In the genomic region with DNA sequence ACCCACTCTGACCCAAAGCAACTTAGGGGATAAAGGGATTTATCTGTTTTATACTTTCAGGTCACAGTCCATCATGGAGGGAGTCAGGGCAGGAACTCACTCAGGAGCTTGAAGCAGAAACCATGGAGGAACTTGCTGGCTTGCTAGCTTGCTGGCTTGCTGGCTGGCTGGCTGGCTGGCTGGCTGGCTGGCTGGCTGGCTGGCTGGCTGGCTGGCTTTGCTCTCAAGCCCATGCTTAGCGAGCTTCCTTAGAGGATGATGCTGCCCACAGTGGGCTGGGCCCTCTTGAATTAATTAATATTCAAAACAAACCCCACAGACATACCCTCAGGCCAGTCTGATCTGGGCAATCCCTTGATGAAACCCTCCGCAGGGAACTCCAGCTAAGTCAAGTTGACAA, we compare ENCODE assay signal across 23 mouse cellular contexts.
DNase-seq lines count a peak whose midpoint lies in the region; ATAC-seq lines count a peak whose summit lies in the region.
"Had no signal": no experiment of that assay in that cellular context is flagged by ENCODE, and none has a peak within 500 bp of the region (broad histone marks: within the 10 kb centered on the region; RNA-seq: fewer than 3 reads in every experiment).

No protein-coding gene starts in this region.

- intact Hi-C loops in gastrocnemius, postnatal 14 days (cut with DNase I; ENCODE audit: low total_unique reads) = no loop called here
- intact Hi-C loops in gastrocnemius, postnatal 36 days (cut with DNase I) = no loop called here

- H3K9me3 ChIP-seq in forebrain, embryonic 10.5 days = no peaks in the 10 kb centered on the region
- H3K9me3 ChIP-seq in forebrain, embryonic 12.5 days = no peaks in the 10 kb centered on the region
- H3K9me3 ChIP-seq: G1E had no signal

- no peak overlapping the region for H3K4me3 ChIP-seq in forebrain, embryonic 10.5 days
- H3K4me3 ChIP-seq in forebrain, embryonic 12.5 days (replicated peaks) = no peak overlapping the region

- no peak for ATAC-seq in cerebellum, adult (ENCODE audit: insufficient number of reproducible peaks, low FRiP score, low TSS enrichment)
- no peak for ATAC-seq in forebrain, embryonic 12.5 days (ENCODE audit: low FRiP score)
- ATAC-seq: activated CD4-positive, CD25-positive, alpha-beta regulatory T cell, adult 4 months; CD4-positive, CD25-positive, alpha-beta regulatory T cell, adult 4 months; Patski had no signal

- no peak overlapping the region for H3K9ac ChIP-seq in forebrain, embryonic 12.5 days

- H3K4me2 ChIP-seq in forebrain, embryonic 12.5 days = no peak overlapping the region

- peak; percentile 53 to 64 for DNase-seq in cerebellum, postnatal 10 days
- no peak for DNase-seq in cerebellum, adult 11-12 months
- peak; percentile 19 to 26 for DNase-seq in cerebellum, postnatal 14 days
- no peak for DNase-seq in forebrain, embryonic 10.5 days (ENCODE audit: extremely low spot score, low spot score)
- peak; percentile 23 for DNase-seq in gastrocnemius, postnatal 14 days
- no peak for DNase-seq in gastrocnemius, postnatal 36 days
- DNase-seq: adrenal gland, adult 2 months; adrenal gland, adult 8-10 months; adrenal gland, postnatal 10 days; adrenal gland, postnatal 14 days; adrenal gland, postnatal 25 days; adrenal gland, postnatal 36 days; B cell, adult 2 months; cerebellum, adult 11 months; cerebellum, adult 18-20 months; cerebellum, adult 2 months had no signal

- WGBS in forebrain, embryonic 10.5 days = 56% methylated on average over 2 of the region's 2 CpGs
- whole genome bisulfite sequencing in forebrain, embryonic 12.5 days = 59% methylated on average over 2 of the region's 2 CpGs

- no peaks in the 10 kb centered on the region for H3K27me3 ChIP-seq in forebrain, embryonic 10.5 days (ENCODE audit: poor library complexity, severe bottlenecking)
- no peaks in the 10 kb centered on the region for H3K27me3 ChIP-seq in forebrain, embryonic 12.5 days
- H3K27me3 ChIP-seq: CH12.LX, Patski had no signal

- H3K27ac ChIP-seq in forebrain, embryonic 10.5 days = 0 out of 2 replicates have a peak overlapping the region, but pooled peaks have one; percentile 11
- H3K27ac ChIP-seq in forebrain, embryonic 12.5 days = no peak overlapping the region

- peaks cover 67% of the 10 kb centered on the region for H3K4me1 ChIP-seq in forebrain, embryonic 10.5 days
- H3K4me1 ChIP-seq in forebrain, embryonic 12.5 days = peaks cover 40% of the 10 kb centered on the region

- H3K36me3 ChIP-seq in forebrain, embryonic 10.5 days (replicated peaks) = no peaks in the 10 kb centered on the region
- no peaks in the 10 kb centered on the region for H3K36me3 ChIP-seq in forebrain, embryonic 12.5 days (replicated peaks)
- H3K36me3 ChIP-seq: G1E had no signal

Comparison
In these comparisons a context has a peak if more than half of its experiments do, and no peak if none do; other contexts are left out.
1. DNase-seq: peak in cerebellum, postnatal 10 days (2 of 2), cerebellum, postnatal 14 days (2 of 2) and gastrocnemius, postnatal 14 days (single experiment); none in cerebellum, adult 11-12 months (single experiment), forebrain, embryonic 10.5 days (single experiment) and gastrocnemius, postnatal 36 days (0 of 2).